Mouse (Mus musculus) adrenal gland, postnatal 36 days (tissue): ENCODE measurements around the gene Olfr60. TPM values are rescaled to one million over a fixed set of nuclear protein-coding genes. Genes with fewer than 3 reads are reported as not detected.

ENCODE experiments used
- DNase-seq, 2 experiments: peaks; one replicate each; pipeline ENCODE4 v3.0.0; 2021; ENCODE audit warnings: mixed read lengths in 1 of 2
- long read RNA-seq, 2 experiments: library from polyadenylated mRNA; stranded (forward); transcript quantifications; one replicate each; pipeline ENCODE4 v2.0.0; 2021; ENCODE audit warnings: borderline sequencing depth in 2 of 2
- total RNA-seq, 2 experiments: library from RNA; stranded (reverse); gene quantifications; 2 replicates each; pipeline ENCODE4 v1.2.3; 2021

The Olfr60 gene
- total RNA-seq = not detected
- long read RNA-seq, experiment 1 = 0 reads
- long read RNA-seq, experiment 2 = 0 reads

DNA sequence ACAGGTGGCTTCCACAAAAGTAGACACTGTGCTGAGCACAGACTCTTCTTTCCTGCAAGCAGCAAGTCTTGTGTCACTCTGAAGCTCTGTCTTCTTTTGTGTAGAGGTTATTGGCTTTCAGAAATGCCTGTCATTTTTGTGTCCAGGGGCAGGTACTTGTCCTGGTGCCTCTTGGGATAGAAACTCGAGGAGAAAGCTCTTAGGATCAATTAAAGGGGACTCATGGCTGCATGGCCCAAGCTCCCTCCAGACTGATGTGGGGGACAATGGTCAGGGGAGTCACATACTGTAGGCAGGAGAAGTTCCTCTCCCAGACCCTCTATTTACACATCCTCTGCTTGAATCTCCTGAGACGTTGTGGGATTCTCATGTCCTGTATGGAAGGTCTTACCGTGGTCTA, at the start of gene Olfr60:
Olfr60 (minus strand) TSS at position 101 of the 400 bp plus-strand sequence.
- DNase-seq = no peak

DNA sequence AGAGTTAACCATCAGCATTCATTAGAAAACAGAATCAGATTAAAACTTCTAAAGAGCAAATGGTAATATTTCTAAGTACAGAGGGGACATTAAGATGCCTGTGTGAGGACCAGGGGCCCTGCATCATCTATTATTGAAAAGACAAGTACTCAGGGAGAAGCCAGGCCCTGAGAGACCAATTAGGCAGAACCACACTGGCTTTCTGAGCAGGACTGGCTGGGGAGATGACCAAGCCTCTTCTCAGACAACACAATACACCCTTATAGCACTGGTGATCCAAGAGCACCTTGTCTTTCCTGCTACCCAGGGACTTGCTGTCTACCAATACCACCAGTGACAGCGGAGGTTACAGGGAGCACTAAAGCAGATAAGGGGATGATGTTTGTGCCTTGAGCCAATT, 41.3 kb upstream of the Olfr60 start, which contains the start of gene Olfr531:
Olfr531 (minus strand) TSS at position 101 of the 400 bp plus-strand sequence.
- no peak for DNase-seq

DNA sequence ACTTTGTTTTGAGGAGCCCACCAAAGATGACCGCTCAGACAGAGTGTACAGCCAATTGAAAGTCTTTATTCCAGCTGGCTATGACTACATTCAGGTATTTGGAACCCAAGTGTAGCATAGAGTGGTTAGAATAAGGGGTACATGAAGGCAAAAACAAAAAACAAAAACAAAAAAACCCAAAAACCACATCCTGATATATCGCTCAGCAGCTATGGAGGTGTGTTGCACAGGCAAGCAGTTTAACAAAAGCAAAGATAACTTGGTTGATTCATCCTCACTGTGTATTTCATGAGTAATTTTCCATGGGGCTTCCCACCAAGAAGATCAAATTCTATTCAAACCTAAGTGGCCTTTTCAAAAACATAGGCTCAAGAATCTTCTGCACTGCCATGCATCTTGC, 15.4 kb upstream of the Olfr60 start:
- no peak for DNase-seq

DNA sequence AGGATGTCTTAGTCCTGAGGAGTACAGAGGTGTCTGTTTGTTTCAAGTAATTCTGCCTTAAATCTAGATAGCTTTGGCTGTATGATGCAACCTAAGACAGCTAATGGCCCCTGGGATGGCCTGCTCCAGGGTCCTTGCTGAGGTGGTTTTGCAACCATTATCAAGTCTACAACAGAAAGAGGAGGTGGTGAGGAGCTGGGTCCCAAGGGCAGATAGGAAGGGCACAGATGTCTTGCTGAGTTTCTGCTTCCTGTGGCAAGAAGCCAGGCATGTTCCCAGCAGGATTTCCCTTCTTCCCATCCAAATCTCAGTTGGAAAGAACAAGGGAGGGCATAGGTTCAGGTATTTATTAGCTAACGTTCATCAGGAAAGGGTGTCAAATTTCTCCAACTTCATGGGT, 14.8 kb upstream of the Olfr60 start, which contains the start of gene Olfr530:
Olfr530 (minus strand) TSS at position 101 of the 400 bp plus-strand sequence.
- no peak for DNase-seq

DNA sequence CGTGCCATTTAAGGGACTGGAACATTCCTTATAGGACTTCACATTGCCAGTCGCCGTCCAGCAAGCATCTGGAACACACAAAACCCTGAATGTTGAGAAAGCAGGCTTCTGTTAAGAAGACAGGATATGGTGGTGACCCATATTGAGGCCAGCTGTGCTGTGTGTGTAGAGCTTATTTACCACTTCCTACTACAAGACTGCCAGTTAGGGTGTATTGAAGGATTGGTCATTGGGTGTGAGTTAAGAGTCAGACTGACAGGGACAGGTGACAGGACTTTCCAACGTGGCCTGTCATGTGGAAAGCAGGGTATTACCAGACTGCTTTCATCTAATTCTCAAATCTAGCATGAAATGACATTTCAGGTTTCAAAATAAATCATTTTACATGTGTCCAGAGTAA, 12.8 kb upstream of the Olfr60 start:
- DNase-seq = no peak

DNA sequence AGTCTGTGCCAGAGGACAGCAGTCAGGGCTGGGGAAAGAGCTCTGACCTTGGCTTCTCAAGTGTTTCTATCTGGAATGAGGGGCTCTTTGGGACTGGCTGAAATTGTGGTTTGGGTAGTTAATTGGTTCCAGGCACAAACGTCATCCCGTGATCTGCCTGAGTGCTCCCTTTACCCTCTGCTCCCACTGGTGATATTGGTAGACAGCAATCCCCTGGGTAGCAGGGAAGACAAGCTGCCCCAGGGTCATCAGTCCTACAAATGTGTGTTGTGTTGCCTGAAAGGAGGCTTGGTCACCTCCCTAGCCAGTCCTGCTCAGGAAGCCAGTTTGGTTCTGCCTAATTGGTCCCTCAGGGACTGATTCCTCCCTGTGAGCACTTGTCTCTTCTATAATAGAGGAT, 27.8 kb downstream of the Olfr60 start, which contains the start of gene Olfr527:
Olfr527 (plus strand) TSS at position 301 of the 400 bp plus-strand sequence.
- DNase-seq = no peak

DNA sequence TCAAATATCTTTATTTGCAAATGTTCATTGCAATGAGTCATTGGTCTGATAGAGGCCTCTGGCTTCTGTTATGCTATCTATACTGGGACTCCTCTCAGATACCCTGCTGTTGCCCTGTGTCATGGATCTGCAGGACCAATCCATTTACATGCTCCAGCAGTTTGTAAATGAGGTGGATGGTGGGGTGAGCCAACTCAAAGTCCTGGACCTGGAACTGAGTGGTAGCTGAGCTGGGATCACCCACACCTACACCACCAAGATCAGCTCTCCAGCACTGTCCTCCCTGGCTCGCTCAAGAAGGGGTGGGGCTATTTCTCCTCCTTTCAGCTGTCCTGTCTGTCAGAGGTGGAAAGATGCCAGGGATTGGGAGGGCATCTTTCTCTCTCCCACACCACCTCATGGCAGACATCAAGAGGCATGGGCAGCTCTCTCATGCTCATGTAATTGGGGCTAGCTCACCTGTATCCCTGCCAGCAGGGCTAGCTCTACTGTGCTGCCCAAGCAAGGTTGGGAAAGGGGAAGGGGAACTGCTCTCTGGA, 31.6 kb downstream of the Olfr60 start:
- DNase-seq = no peak

DNA sequence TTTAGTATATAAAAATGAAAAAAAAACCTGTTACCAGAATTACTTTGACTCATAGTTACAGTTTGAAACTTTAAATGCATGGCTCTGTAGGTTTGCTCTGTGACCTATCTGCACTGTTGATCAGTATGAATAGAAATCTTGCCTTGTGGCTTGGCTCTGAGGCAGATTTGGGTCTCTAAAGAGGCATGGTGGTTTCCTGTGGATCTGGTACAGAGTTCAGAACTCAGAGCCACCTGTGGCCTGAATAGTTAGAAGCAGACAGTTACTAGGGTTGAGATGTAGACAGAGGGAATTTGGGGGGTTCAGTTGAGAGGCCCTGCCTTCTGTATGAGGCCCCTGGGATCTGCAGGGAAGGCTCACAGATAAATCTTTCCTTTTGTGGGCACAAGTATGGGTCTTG, 40.3 kb downstream of the Olfr60 start:
- DNase-seq = no peak

DNA sequence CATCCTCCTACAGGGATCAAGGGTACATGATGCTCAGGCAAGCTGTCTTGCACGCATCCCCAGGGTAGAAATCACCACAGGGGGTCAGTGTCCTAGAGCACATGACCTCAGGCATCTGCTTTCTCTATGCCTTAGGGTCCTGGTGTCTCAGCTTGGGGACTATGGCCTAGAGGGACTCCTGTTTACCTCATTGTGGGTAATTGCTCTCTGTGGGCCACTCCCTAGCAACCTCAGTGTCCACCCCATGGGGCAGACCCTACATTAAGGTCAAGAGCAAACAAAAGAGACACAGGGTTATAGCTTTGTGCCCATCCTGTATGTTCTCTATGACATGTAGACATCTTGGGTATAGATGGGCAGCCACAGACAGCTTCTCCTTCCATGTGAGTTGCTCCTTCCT, 40.9 kb downstream of the Olfr60 start, which contains the start of gene Olfr525:
Olfr525 (plus strand) TSS at position 301 of the 400 bp plus-strand sequence.
- no peak for DNase-seq

DNA sequence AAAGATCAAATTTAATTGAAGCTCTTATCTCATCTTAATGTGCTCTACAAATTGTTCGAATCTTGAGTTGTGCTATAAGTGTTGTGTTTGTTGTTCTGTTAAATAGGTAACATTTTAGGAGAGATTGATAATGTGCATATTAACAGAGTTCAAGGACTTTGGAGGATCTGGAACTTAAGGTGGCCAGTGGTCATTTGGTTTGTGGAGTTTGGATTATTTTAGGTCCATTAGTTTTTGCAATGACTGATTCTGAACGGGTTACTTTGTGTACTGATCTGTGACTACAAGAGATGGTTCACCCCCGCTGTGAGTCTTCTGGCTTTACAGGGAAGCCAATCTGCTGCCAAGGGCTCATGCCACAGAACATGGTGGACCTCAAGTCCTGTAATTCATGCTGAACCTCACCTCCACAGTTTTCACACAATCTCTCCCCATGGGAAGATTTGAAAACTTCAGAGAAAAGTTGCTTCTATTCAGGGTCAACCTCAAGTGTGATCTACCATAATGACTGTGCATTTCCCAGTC, 41.5 kb downstream of the Olfr60 start:
- DNase-seq = no peak

DNA sequence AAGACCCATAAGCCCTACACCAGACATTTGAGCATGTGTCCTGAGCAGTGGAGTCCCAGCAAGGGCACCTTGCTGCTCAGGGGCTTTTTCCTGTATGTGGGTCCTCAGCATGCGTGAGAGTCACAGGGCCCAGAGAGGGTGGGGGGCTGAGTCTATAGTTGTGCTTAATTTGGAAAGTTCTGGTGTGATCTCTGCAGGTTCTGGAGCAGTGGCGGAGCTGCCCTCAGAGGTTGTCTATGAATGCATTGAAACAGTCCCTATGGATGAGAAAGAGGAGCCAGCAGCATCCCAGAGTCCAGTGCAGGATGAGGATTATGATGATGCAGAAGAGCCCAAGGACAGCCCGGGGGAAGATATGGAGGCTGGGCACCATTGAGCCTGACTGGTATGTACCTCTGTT, 62.1 kb downstream of the Olfr60 start:
- no peak for DNase-seq

DNA sequence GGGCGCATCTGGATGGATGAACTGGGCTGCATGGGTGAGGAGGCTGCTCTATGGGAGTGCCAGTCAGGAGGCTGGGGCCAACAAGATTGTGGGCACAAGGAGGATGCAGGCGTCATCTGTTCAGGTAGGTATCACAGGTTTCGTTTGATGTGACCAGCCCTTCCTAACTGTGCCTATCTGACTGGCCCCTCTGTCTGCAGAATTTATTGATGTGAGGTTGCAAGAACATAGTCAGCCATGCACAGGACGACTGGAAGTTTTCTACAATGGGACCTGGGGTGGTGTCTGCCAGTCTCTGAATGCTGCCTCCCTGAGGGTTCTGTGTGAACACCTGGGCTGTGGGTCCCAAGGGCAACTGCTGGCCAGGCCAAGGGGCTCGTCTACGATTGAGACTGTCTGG, 64.6 kb downstream of the Olfr60 start:
- no peak for DNase-seq

DNA sequence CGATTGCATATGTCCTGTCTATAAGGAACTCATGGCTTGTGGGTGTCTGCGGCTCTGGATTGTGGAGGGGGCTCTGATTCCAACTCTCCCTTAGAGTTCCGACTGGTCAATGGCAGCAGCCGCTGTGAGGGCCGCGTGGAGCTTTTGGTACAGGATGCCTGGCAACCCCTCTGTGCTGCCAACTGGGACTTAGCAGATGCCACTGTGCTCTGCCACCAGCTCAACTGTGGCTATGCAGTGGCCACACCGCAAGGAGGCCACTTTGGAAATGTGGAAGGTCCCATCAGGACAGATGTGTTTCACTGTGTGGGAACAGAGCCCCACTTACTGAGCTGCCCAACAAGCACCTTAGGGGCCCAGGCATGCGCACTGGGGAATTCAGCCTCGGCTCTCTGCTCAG, 65.7 kb downstream of the Olfr60 start:
- no peak for DNase-seq

Other genes with a start within 250 kb of the Olfr60 start
- gene Paox, start 245.9 kb downstream of the Olfr60 start, total RNA-seq = 10 to 100 TPM; 13.0 to 26.1 TPM
- gene Echs1, start 245.2 kb downstream of the Olfr60 start, total RNA-seq = 100 to 1,000 TPM; 356 to 530 TPM
- 10 to 100 TPM; 24.4 to 34.5 TPM for gene Mtg1, start 224.1 kb downstream of the Olfr60 start, total RNA-seq
- gene Sprn, start 206.8 kb downstream of the Olfr60 start, total RNA-seq = under 1 TPM; 0.33 to 0.56 TPM
- not detected for gene Olfr522, start 196.9 kb downstream of the Olfr60 start, total RNA-seq
- gene Olfr523, start 188.5 kb downstream of the Olfr60 start, total RNA-seq = not detected
- not detected for gene Olfr524, start 155.7 kb downstream of the Olfr60 start, total RNA-seq
- gene Cd163l1, start 143.4 kb downstream of the Olfr60 start, total RNA-seq = not detected
- gene 5830411N06Rik, start 114.4 kb downstream of the Olfr60 start, total RNA-seq = not detected
- not detected for gene Olfr525, start 40.8 kb downstream of the Olfr60 start, total RNA-seq
- gene Olfr527, start 27.7 kb downstream of the Olfr60 start, total RNA-seq = not detected
- gene Olfr530, start 14.7 kb upstream of the Olfr60 start, total RNA-seq = not detected
- gene Olfr531, start 41.2 kb upstream of the Olfr60 start, total RNA-seq = not detected
- not detected for gene Olfr532, start 60.0 kb upstream of the Olfr60 start, total RNA-seq
- gene Olfr533, start 101.7 kb upstream of the Olfr60 start, total RNA-seq = not detected
- not detected for gene Olfr535, start 122.5 kb upstream of the Olfr60 start, total RNA-seq
- not detected for gene Olfr536, start 145.7 kb upstream of the Olfr60 start, total RNA-seq
- not detected for gene Olfr538, start 206.2 kb upstream of the Olfr60 start, total RNA-seq
- not detected for gene Olfr46, start 239.6 kb upstream of the Olfr60 start, total RNA-seq